Mouse (Mus musculus) cerebellum, postnatal 14 days (tissue): ENCODE data around the gene Gm49510.

Source experiments
- DNase-seq, 2 experiments: peaks; one replicate each; pipeline ENCODE4 v3.0.0; 2021; ENCODE audit warnings: mixed read lengths in 2 of 2

The Gm49510 gene

GRCm38 (mm10) chr15:78899409-78899739, at the start of gene Gm49510:
Gene Gm49510, plus strand, starts transcription at chr15:78899667.
- no peak for DNase-seq

GRCm38 (mm10) chr15:78850059-78850824, 49.2 kb upstream of the Gm49510 start:
- DNase-seq, result no peak

GRCm38 (mm10) chr15:78850944-78851343, 48.5 kb upstream of the Gm49510 start:
- no peak for DNase-seq

- DNase-seq, result peak; percentile 96 to 98
These were observed 47.8 kb upstream of the Gm49510 start for GRCm38 (mm10) chr15:78851505-78852153.

GRCm38 (mm10) chr15:78855303-78855965, 44.0 kb upstream of the Gm49510 start, which contains the start of gene Lgals2:
Gene Lgals2, minus strand, starts transcription at chr15:78855529.
- DNase-seq, result no peak

- peak; percentile 61 to 65 for DNase-seq
These were observed 42.5 kb upstream of the Gm49510 start for GRCm38 (mm10) chr15:78857009-78857408.

- DNase-seq, result peak; percentile 65 to 75
These were observed 40.2 kb upstream of the Gm49510 start for GRCm38 (mm10) chr15:78859311-78859710.

GRCm38 (mm10) chr15:78859714-78860113, 39.8 kb upstream of the Gm49510 start:
- DNase-seq, result no peak

- no peak for DNase-seq
These were observed 37.2 kb upstream of the Gm49510 start for GRCm38 (mm10) chr15:78862280-78862679.

GRCm38 (mm10) chr15:78863154-78863553, 36.3 kb upstream of the Gm49510 start:
- no peak for DNase-seq

GRCm38 (mm10) chr15:78863852-78864253, 35.6 kb upstream of the Gm49510 start:
- DNase-seq, result no peak

GRCm38 (mm10) chr15:78868398-78868797, 31.1 kb upstream of the Gm49510 start:
- DNase-seq, result no peak

- no peak for DNase-seq
These were observed 30.6 kb upstream of the Gm49510 start for GRCm38 (mm10) chr15:78868826-78869233.

- peak; percentile 70 to 73 for DNase-seq
These were observed 29.7 kb upstream of the Gm49510 start for GRCm38 (mm10) chr15:78869775-78870174.

- DNase-seq, result no peak
These were observed 27.4 kb upstream of the Gm49510 start for GRCm38 (mm10) chr15:78872021-78872608.

- DNase-seq, result peak; percentile 36 to 56
These were observed 25.5 kb upstream of the Gm49510 start for GRCm38 (mm10) chr15:78873803-78874435.

- DNase-seq, result no peak
These were observed 24.5 kb upstream of the Gm49510 start for GRCm38 (mm10) chr15:78874989-78875388.

GRCm38 (mm10) chr15:78875537-78875936, 23.9 kb upstream of the Gm49510 start:
- DNase-seq, result no peak

- DNase-seq, result peak; percentile 92 to 96
These were observed 23.2 kb upstream of the Gm49510 start for GRCm38 (mm10) chr15:78876258-78876696.

GRCm38 (mm10) chr15:78876991-78877809, 22.3 kb upstream of the Gm49510 start, which contains the start of gene Gga1:
Gene Gga1, plus strand, starts transcription at chr15:78877190.
- peak; percentile 96 to 97 for DNase-seq

GRCm38 (mm10) chr15:78877810-78878390, 21.6 kb upstream of the Gm49510 start:
- DNase-seq, result no peak
